Mouse (Mus musculus) limb, embryonic 14.5 days (tissue): Measurements from ENCODE around the gene Slc1a2. TPM values are rescaled to one million over a fixed set of nuclear protein-coding genes. Genes with fewer than 3 reads are reported as not detected.
A peak's percentile ranks its signal among the peaks of the same experiment; 100 is the strongest.

ENCODE experiments used
- ATAC-seq: fragments of 200-750 bp; cut with Nextera tagmentation; 2 replicates; pipeline ENCODE4 v1.8.0; 2017; ENCODE audit warnings: low read depth, moderate number of reproducible peaks, moderate TSS enrichment; ENCODE audit not compliant: low FRiP score
- DNase-seq: peaks from one replicate; pipeline ENCODE4 v3.0.0-alpha.2; 2015; ENCODE audit warnings: low spot score
- H3K27ac ChIP-seq: fragments of 300-500 bp; sonication (generic); replicated peaks from 2 replicates; pipeline ENCODE4 v1.5.1; 2014; ENCODE audit warnings: low read depth, mild to moderate bottlenecking, low read length, moderate library complexity, mixed read lengths
- H3K27me3 ChIP-seq: fragments of 300-500 bp; sonication (generic); 2 replicates; pipeline ENCODE4 v1.6.1; 2014; ENCODE audit warnings: low read length, mixed read lengths; ENCODE audit not compliant: control insufficient read depth, insufficient read depth
- H3K36me3 ChIP-seq: fragments of 300-500 bp; sonication (generic); 2 replicates; pipeline ENCODE4 v1.6.1; 2014; ENCODE audit warnings: mild to moderate bottlenecking, low read length, moderate library complexity, mixed read lengths; ENCODE audit not compliant: control insufficient read depth, insufficient read depth
- H3K4me1 ChIP-seq: fragments of 300-500 bp; sonication (generic); 2 replicates; pipeline ENCODE4 v1.6.1; 2014; ENCODE audit warnings: antibody characterized with exemption, low read length, mixed read lengths; ENCODE audit not compliant: control insufficient read depth, insufficient read depth
- H3K4me2 ChIP-seq: fragments of 300-500 bp; sonication (generic); replicated peaks from 2 replicates; pipeline ENCODE4 v1.6.1; 2014; ENCODE audit warnings: low read depth, mild to moderate bottlenecking, low read length, moderate library complexity; ENCODE audit not compliant: severe bottlenecking
- H3K4me3 ChIP-seq: fragments of 300-500 bp; sonication (generic); replicated peaks from 2 replicates; pipeline ENCODE4 v1.5.1; 2014; ENCODE audit warnings: low read length
- H3K9ac ChIP-seq: fragments of 300-500 bp; sonication (generic); 2 replicates; pipeline ENCODE4 v1.6.1; 2014; ENCODE audit warnings: mild to moderate bottlenecking, low read depth, low read length, moderate library complexity; ENCODE audit not compliant: severe bottlenecking
- H3K9me3 ChIP-seq: fragments of 300-500 bp; sonication (generic); 2 replicates; pipeline ENCODE4 v1.6.1; 2016; ENCODE audit warnings: low read length; ENCODE audit not compliant: control insufficient read depth
- POLR2A ChIP-seq: fragments of 200-500 bp; IDR thresholded peaks from 2 replicates; pipeline ENCODE4 v1.8.0; 2012; ENCODE audit warnings: inconsistent platforms, mild to moderate bottlenecking, moderate library complexity, borderline replicate concordance; ENCODE audit not compliant: insufficient read depth, insufficient read length; ENCODE audit errors: extremely low read depth
- WGBS: fragments of 180-500 bp; shearing (Covaris S2); extraction: QIAGEN DNeasy Blood & Tissue Kit; methylation state at CpG from one replicate; pipeline ENCODE4 v1.1.7; 2014; 5-methylcytosine and 5-hydroxymethylcytosine counted together
- polyA plus RNA-seq, 2 experiments: library from polyadenylated mRNA; depleted of rRNA in 1 of 2; stranded (reverse) in 1 of 2; unstranded in 1 of 2; fragments of >200 nt; fragmentation: Nextera tagmentation in 1 of 2; extraction: Ambion mirVana in 1 of 2; gene quantifications; 2 replicates each; pipeline versions ENCODE4 v1.2.1 to v1.2.3; 2012 to 2014

Slc1a2 gene
- polyA plus RNA-seq, 2 experiments: 0.89 to 1.6 TPM

DNA sequence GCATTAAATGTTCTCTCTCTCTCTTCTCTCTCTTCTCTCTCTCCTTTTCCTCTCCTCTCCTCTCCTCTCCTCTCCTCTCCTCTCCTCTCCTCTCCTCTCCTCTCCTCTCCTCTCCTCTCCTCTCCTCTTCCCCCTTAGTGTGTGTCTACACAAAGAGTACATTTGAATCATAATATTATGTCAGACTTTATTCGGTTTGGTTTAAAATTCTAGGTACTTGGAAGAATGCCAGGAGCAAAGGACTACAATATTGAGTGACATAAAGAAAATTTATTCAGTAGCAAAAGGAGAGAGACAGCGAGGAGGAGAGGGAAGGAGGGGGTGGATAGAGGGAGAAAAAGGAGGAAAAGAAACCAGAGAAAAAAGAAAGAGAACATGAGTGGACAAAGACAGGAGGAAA, 19.8 kb upstream of the Slc1a2 start:
- H3K4me3 ChIP-seq: no peak overlapping the region
- H3K27me3 ChIP-seq: no peaks in the 10 kb centered on the region
- no peak overlapping the region for H3K9ac ChIP-seq
- no peak overlapping the region for H3K4me2 ChIP-seq
- 51% methylated on average over 2 of the region's 2 CpGs for WGBS
- no peak for TF ChIP-seq POLR2A
- ATAC-seq (no peak), DNase-seq (no peak)
- no peaks in the 10 kb centered on the region for H3K9me3 ChIP-seq
- H3K36me3 ChIP-seq: no peaks in the 10 kb centered on the region
- H3K4me1 ChIP-seq: no peaks in the 10 kb centered on the region
- no peak overlapping the region for H3K27ac ChIP-seq

DNA sequence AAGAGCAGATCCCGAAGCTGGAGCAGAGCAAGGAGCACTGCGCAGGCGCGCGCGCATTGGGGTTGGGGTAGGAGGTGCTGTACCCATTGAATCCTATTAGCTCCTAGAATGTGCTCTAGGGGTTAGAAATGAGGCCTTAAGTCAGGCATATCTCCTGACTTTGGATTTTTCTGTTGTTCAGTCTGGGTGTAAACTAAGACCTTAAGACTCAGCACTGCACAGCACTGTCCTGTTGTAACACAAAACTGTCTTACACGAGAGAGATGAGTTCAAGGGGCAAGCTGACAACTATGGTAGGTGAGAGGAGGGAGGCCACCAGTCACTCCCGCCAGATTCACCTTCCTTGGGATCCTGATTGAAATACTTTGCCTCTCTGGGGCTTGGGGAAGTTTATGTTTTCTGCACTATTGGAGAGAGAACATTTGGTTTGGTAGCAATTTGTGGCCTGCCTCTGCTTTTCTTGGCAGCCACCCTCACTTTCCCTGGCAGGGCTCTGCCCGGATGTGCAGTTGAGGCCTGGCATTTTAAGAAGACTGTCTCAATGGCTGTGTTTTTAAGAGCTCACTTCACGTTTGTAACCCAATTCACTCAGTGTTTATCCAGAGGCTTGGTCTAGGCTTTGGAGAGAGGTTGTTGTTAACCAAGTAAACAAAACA, 9.5 kb upstream of the Slc1a2 start:
- H3K4me3 ChIP-seq: no peak overlapping the region

DNA sequence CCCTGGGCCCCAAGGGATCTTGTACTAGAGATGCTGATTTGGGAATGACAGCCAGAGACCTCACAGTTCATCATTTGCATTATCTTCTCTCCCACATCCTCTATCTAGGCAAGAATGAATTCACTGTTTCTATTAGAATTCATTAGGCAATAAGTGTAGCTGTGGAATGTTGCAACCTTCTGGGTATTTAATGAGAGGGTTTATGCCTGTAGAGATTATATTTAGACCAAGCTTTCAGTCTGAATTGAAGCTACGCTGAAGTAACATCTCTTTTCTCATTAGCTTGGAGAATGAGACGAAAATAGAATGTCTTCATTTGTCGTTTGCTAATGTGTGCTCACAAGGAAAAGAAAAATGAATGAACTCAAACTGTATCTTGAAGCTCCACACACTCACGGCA, 8.1 kb upstream of the Slc1a2 start:
- Histone ChIP-seq H3K27me3 (no peaks in the 10 kb centered on the region), H3K36me3 (no peaks in the 10 kb centered on the region), H3K9me3 (no peaks in the 10 kb centered on the region), H3K27ac (no peak overlapping the region), H3K4me3 (no peak overlapping the region), H3K4me2 (no peak overlapping the region), H3K4me1 (peaks cover 5% of the 10 kb centered on the region), H3K9ac (no peak overlapping the region)
- ATAC-seq (no peak), DNase-seq (no peak)
- 87% methylated on average over 4 of the region's 4 CpGs for WGBS
- no peak for TF ChIP-seq POLR2A

More for the DNA sequence above, 9.5 kb upstream of the Slc1a2 start:
- ATAC-seq (no peak), DNase-seq (no peak)
- no peaks in the 10 kb centered on the region for H3K36me3 ChIP-seq
- H3K27me3 ChIP-seq: no peaks in the 10 kb centered on the region
- no peaks in the 10 kb centered on the region for H3K9me3 ChIP-seq
- H3K4me1 ChIP-seq: peaks cover 5% of the 10 kb centered on the region
- no peak for TF ChIP-seq POLR2A
- WGBS: 72% methylated on average over 10 of the region's 10 CpGs
- no peak overlapping the region for H3K27ac ChIP-seq
- H3K4me2 ChIP-seq: no peak overlapping the region
- no peak overlapping the region for H3K9ac ChIP-seq

DNA sequence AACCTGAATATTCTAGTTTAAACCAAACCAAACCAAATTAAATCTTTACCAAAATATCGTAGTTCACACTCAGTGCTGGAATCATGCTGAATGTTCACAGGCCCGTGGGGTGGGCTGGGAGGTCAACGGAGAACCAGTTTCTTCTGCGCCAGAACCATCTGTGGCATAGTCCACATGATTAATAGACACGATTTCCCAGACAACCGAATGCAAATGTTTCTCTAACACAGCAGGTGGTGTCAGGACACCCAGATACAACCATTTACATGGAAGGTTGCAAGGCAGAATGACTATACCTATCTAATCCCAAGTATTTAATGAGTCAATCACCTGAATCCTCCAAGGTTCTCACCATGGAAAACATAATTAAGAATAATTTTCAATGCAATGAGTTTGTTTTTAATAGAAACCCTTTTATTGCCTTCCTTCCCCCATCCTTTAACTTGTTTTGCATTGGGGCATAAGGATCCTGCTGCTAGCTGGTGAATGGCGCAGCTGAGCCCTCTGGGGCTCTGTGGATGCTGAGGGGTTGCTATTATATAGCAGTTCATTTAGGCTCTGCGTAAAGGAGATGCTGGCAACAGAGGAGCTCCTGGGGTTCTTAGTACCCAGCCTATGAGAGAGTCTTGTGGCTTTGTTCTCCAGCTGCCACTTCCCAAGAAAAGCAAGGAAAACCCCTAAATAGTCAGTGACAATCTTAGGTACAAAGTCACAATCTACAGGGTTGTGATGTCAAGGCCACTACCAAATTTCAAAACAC, 2.3 kb upstream of the Slc1a2 start:
- peaks cover 5% of the 10 kb centered on the region; the same call in 1 of the 2 replicates for H3K4me1 ChIP-seq
- H3K4me2 ChIP-seq: no peak overlapping the region
- H3K27me3 ChIP-seq: peaks cover 44% of the 10 kb centered on the region
- no peak overlapping the region for H3K9ac ChIP-seq
- no peak overlapping the region for H3K4me3 ChIP-seq
- no peak for TF ChIP-seq POLR2A
- no peak overlapping the region for H3K27ac ChIP-seq
- WGBS: 63% methylated on average over 8 of the region's 8 CpGs
- no peak for DNase-seq
- H3K9me3 ChIP-seq: no peaks in the 10 kb centered on the region
- H3K36me3 ChIP-seq: no peaks in the 10 kb centered on the region
- ATAC-seq: no peak

DNA sequence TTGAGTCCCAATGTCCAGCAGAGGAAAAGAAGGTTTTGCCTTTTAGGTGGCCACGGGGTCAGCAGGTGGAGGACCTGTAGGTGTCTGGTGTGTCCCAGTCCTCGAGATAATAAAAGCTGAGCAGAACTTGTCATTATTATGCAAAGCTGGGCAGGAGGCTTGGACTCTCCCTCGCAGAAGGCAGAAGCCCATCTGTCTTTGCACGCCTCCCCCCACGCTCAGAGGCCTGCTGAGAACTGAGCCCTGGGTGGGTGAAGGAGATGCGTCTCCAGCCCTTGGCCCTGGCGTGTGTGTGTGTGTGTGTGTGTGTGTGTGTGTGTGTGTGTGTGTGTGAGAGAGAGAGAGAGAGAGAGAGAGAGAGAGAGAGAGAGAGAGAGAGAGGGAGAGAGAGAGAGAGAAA, 733 bp upstream of the Slc1a2 start:
- Histone ChIP-seq H3K27me3 (peaks cover 44% of the 10 kb centered on the region), H3K4me1 (peaks cover 9% of the 10 kb centered on the region), H3K36me3 (no peaks in the 10 kb centered on the region), H3K9ac (no peak overlapping the region), H3K4me2 (peak overlapping the region; percentile 97; the same call in 1 of the 2 replicates), H3K27ac (no peak overlapping the region), H3K4me3 (no peak overlapping the region; the same call in 1 of the 2 replicates), H3K9me3 (no peaks in the 10 kb centered on the region)
- TF ChIP-seq POLR2A: no peak
- 20% methylated on average over 7 of the region's 7 CpGs for WGBS
- ATAC-seq (no peak), DNase-seq (no peak)
